Mouse (Mus musculus) gastrocnemius, postnatal 36 days (tissue): ENCODE results near the gene 9130019O22Rik. TPM values are rescaled to one million over a fixed set of nuclear protein-coding genes. Genes with fewer than 3 reads are reported as not detected.
"Not testable (repeated sequence)": the region's sequence is repeated elsewhere in the genome, so short reads cannot be mapped to it uniquely, and the experiment has no call there.

ENCODE experiments used
- DNase-seq, 2 experiments: peaks; one replicate each; pipeline ENCODE4 v3.0.0; 2022
- intact Hi-C: fragments of 180-260 bp; cut with DNase I; formaldehyde crosslinking; loops from one replicate; pipeline ENCODE4 v1.15.1; 2025
- total RNA-seq, 2 experiments: library from RNA; stranded (reverse); gene quantifications; 2 replicates each; pipeline ENCODE4 v1.2.3; 2021

The 9130019O22Rik gene
- total RNA-seq, 2 experiments from 2014 or later = 1.3 to 2.0 TPM

DNA sequence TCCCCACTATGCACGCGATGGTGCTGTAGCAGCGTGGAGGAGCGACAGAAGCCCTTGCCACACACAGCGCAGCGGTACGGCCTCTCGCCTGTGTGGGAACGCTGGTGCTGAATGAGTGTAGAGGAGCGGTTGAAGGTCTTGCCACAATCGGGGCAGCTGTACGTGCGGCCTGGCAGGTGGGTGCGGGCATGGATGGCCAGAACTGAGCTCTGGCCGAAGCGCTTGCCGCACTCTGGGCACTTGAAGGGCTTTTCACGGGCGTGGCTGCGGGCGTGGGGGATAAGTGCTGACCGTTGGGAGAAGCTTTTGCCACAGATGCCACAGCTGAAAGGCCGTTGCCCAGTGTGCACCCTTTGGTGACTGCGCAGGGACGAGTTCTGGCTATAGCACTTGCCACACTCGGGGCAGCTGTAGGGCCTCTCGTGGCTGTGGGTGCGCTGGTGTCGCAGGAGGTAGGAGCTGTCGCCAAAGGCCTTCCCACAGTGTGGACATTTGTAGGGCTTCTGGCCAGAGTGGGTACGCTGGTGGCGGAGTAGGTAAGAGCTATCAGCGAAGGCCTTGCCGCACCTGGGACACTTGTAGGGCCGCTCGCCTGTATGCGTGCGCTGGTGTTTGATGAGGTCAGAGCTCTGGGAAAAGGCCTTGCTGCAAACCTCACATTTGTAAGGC, 43.5 kb downstream of the 9130019O22Rik start:
- intact Hi-C loops = loop anchor here (5.0 kb wide), 1 partner anchor 76 kb away; no protein-coding TSS in a partner anchor
- no peak for DNase-seq

GRCm38 (mm10) chr7:127342888-127343287, 44.1 kb downstream of the 9130019O22Rik start:
- DNase-seq = no peak
- intact Hi-C loops = loop anchor here (5.0 kb wide), 1 partner anchor 76 kb away; no protein-coding TSS in a partner anchor

DNA sequence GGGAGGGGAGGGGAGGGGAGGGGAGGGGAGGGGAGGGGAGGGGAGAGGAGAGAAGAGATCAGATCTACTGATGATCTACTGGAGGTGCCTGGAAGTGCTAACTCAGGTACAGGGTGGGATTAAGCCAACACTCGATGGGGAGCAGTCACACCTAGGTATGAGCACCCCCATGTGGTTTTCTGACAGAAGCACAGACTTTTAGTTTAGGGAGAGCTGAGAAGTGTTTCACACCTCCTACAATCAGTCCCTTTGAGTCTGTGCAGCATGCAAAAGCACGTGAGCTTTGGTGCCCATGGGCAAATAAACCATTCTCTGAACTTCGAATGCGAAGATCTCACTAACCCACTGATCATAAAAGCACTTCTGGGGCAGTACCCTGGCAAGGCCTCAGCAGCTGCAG, 44.6 kb downstream of the 9130019O22Rik start:
- no peak for DNase-seq
- intact Hi-C loops = loop anchor here (5.0 kb wide), 1 partner anchor 75 kb away; no protein-coding TSS in a partner anchor

GRCm38 (mm10) chr7:127341861-127342260, 45.1 kb downstream of the 9130019O22Rik start:
- intact Hi-C loops = loop anchor here (5.0 kb wide), 1 partner anchor 75 kb away; no protein-coding TSS in a partner anchor
- DNase-seq = not testable (repeated sequence)

DNA sequence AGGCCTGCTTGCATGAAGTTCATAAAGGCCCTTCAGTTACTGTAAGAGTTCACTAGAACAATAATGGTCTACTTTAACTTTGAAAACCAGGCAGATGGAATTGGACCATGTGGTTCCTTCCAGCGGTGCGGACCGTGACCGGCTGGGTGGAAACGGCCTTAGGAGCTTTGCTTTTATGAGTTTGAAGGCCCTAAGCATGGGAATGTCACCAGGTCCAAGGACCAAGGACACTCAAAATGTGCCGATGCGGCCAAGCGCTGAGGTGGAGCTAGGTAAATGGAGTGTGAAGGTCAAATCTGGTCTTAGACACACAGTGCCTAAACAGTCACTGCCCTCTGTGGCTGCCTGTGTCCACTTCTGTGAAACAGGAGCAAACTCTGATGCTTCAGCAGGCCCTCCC, 45.6 kb downstream of the 9130019O22Rik start:
- DNase-seq = no peak
- intact Hi-C loops = loop anchor here (5.0 kb wide), 1 partner anchor 74 kb away; no protein-coding TSS in a partner anchor

GRCm38 (mm10) chr7:127337636-127338035, 49.3 kb downstream of the 9130019O22Rik start:
- DNase-seq = no peak
- intact Hi-C loops = no loop called here

- DNase-seq = no peak
- intact Hi-C loops = no loop called here
Measured at GRCm38 (mm10) chr7:127335604-127336003, 51.4 kb downstream of the 9130019O22Rik start.

DNA sequence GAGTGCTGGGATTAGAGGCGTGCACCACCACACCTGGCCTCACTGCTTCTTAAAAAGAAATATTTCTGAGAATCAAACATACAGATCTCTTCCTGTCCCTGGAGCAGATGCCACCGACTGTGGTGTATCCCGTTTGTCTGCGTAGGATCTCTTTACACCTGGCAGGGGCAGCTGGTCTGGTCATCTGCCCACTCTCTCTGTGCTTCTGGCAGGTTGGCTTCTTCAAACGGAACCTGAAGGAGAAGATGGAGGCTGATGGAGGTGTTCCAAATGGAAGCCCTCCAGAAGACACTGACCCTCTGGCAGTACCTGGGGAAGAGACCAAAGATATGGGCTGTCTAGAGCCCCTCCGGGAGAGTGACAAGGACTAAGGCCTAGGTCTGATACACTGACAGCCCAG, 53.7 kb downstream of the 9130019O22Rik start:
- intact Hi-C loops = no loop called here
- DNase-seq = no peak

Other genes with a start within 250 kb of the 9130019O22Rik start
- under 1 TPM; 0.07 to 0.26 TPM for gene Spn, start 249.3 kb downstream of the 9130019O22Rik start, total RNA-seq
- 10 to 100 TPM; 24.1 to 28.0 TPM for gene Cd2bp2, start 191.1 kb downstream of the 9130019O22Rik start, total RNA-seq
- 10 to 100 TPM; 25.4 to 31.3 TPM for gene Tbc1d10b, start 178.7 kb downstream of the 9130019O22Rik start, total RNA-seq
- over 10,000 TPM; 37,212 to 46,634 TPM for gene Mylpf, start 178.3 kb downstream of the 9130019O22Rik start, total RNA-seq
- gene Zfp553, start 154.1 kb downstream of the 9130019O22Rik start, total RNA-seq = 1 to 10 TPM; 3.6 to 4.2 TPM
- 1 to 10 TPM; 1.4 to 2.4 TPM for gene Sept1, start 154.0 kb downstream of the 9130019O22Rik start, total RNA-seq
- gene Zfp771, start 142.9 kb downstream of the 9130019O22Rik start, total RNA-seq = 10 to 100 TPM; 16.4 to 16.8 TPM
- gene Dctpp1, start 126.5 kb downstream of the 9130019O22Rik start, total RNA-seq = 10 to 100 TPM; 26.8 to 29.1 TPM
- 10 to 100 TPM; 28.5 to 30.0 TPM for gene Sephs2, start 113.1 kb downstream of the 9130019O22Rik start, total RNA-seq
- gene Itgal, start 90.9 kb downstream of the 9130019O22Rik start, total RNA-seq = under 1 TPM; 0.27 to 0.79 TPM
- 10 to 100 TPM; 29.4 to 30.7 TPM for gene Zfp768, start 41.6 kb downstream of the 9130019O22Rik start, total RNA-seq
- 1 to 10 TPM; 1.6 to 3.2 TPM for gene Zfp747, start 11.1 kb downstream of the 9130019O22Rik start, total RNA-seq
- gene E430018J23Rik, start 6.5 kb upstream of the 9130019O22Rik start, total RNA-seq = 1 to 10 TPM; 1.3 to 2.6 TPM
- gene Zfp764, start 19.7 kb upstream of the 9130019O22Rik start, total RNA-seq = 1 to 10 TPM in 1 of 2 experiments, under 1 TPM in 1; 0.89 to 2.1 TPM
- 1 to 10 TPM; 1.3 to 1.7 TPM for gene Zfp688, start 34.9 kb upstream of the 9130019O22Rik start, total RNA-seq
- under 1 TPM; 0.69 to 0.87 TPM for gene Zfp689, start 62.0 kb upstream of the 9130019O22Rik start, total RNA-seq
- gene Prr14, start 72.4 kb upstream of the 9130019O22Rik start, total RNA-seq = 10 to 100 TPM; 14.7 to 19.3 TPM
- gene Fbrs, start 92.0 kb upstream of the 9130019O22Rik start, total RNA-seq = 10 to 100 TPM; 15.0 to 24.6 TPM
- 10 to 100 TPM; 43.7 to 51.0 TPM for gene Srcap, start 124.8 kb upstream of the 9130019O22Rik start, total RNA-seq
- gene Gm42715, start 132.4 kb upstream of the 9130019O22Rik start, total RNA-seq = 1 to 10 TPM; 4.2 to 5.4 TPM
- not detected for gene Tmem265, start 174.2 kb upstream of the 9130019O22Rik start, total RNA-seq
- 1 to 10 TPM; 7.6 to 9.8 TPM for gene Phkg2, start 186.2 kb upstream of the 9130019O22Rik start, total RNA-seq
- 1 to 10 TPM; 2.6 to 3.5 TPM for gene Ccdc189, start 201.4 kb upstream of the 9130019O22Rik start, total RNA-seq
- 10 to 100 TPM; 26.8 to 31.6 TPM for gene Rnf40, start 201.6 kb upstream of the 9130019O22Rik start, total RNA-seq
- gene Zfp629, start 228.6 kb upstream of the 9130019O22Rik start, total RNA-seq = 10 to 100 TPM in 1 of 2 experiments, 1 to 10 TPM in 1; 6.1 to 10.4 TPM